Mouse (Mus musculus) cerebellum, adult 2 months (tissue): Measurements from ENCODE around the gene Slit3.

Experiments
- CTCF ChIP-seq: fragments of 200-500 bp; IDR thresholded peaks from 2 replicates; pipeline ENCODE4 v1.5.1; 2011; ENCODE audit warnings: low read depth, mild to moderate bottlenecking, control low read depth, low read length, moderate library complexity, borderline replicate concordance; ENCODE audit not compliant: insufficient read depth
- POLR2A ChIP-seq: fragments of 200-500 bp; IDR thresholded peaks from 2 replicates; pipeline ENCODE4 v1.6.1; 2011; ENCODE audit warnings: low read length, control low read depth, borderline replicate concordance; ENCODE audit not compliant: insufficient read depth

DNA sequence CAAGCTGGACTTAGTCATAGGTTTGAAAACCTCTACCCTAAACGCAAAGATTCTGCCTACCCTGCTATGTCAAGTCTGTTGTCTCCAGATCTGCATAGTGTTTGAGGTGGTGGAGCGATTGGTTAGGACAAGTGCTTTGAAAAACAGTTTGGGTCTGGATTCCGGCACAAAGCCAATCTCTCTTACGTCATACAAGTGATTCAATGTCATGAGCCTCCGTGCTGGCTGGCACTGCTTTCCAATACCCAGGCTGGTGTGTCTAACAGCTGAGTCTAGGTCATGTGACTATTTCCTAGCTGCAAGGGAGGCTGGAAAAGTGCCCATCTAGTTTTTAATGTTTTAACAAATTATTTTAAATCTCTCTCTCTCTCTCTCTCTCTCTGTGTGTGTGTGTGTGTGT is 196.2 kb downstream of the Slit3 start:
- no peak for TF ChIP-seq POLR2A
- no peak for TF ChIP-seq CTCF
